Mouse (Mus musculus): ENCODE measurements around the gene Pigk.

DNA sequence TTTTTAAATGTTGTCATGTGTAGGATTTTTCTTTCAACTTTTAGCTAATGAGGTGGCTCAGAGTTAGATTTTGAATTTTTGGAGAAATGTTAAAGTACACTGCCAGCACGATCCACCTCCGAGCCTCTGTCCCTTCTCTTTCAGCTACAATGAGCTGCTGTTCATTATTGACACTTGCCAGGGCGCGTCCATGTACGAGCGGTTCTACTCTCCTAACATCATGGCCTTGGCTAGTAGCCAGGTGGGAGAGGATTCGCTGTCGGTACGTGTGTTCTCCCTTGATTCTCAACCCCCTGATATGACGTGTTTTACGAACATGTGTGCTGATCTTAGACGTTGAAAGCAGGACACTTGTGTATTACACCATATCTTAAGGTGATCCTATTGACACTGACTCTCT lies 30.4 kb downstream of the Pigk start:
- TF ChIP-seq POLR2A (IDR thresholded peaks at IDR 0.05; ENCODE audit: low read depth, low read length) (no peak), CTCF (IDR thresholded peaks at IDR 0.05; ENCODE audit: extremely low read depth, insufficient read length, insufficient replicate concordance, low read depth, low read length) (no peak)
